Mouse (Mus musculus): Measurements from ENCODE around the gene Dock11.

DNA sequence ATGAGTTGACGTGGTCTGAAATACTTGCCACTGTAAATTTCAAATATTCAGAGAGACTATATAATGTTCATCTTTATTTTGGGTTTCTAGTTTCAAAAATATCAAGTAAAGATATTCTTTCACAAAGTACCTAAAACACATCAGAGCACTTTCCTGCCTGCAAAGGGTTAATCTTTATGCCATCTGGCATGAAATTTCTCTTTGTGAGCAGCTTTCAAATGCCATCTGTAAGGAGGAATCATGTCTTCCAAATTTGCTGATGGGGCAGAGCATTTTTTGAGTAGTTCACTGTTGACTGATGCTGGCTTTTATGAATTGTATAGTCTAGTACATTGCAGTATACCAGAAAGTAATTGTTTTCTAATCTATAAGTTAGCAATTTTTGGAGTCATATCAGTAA lies 80.6 kb downstream of the Dock11 start:
- no peak for TF ChIP-seq CTCF (IDR thresholded peaks at IDR 0.05; ENCODE audit: extremely low read depth, insufficient read length, insufficient replicate concordance, low read depth, low read length)
- TF ChIP-seq POLR2A (IDR thresholded peaks at IDR 0.05; ENCODE audit: low read depth, low read length): no peak

Measured in small intestine, adult 2 months (tissue).